ENCODE assay signal across 9 mouse cellular contexts in the genomic region with DNA sequence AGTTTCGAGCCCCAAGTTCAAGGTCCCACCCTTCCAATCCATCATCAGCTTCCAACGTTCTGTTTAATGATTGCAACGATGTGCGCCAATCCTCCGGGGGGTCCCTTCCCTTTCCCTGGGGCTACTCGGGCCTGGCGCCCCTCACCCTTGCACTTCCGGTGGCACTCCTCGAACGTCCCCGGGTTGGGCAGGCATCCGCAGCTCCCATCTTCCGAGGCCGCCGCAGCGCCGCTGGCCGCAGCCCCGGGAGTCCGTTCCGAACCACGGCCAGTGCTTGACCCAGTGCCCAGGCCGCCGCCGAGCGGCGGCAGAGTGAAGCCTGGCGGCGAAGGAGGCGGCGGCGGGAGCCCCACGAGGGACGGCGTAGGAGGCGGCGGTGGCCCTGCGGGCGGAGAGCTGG. TPM values are rescaled to one million over a fixed set of nuclear protein-coding genes. Genes with fewer than 3 reads are reported as not detected.
DNase-seq lines count a peak whose midpoint lies in the region; ATAC-seq and TF ChIP-seq lines count a peak whose summit lies in the region.
"Had no signal": no experiment of that assay in that cellular context is flagged by ENCODE, and none has a peak within 500 bp of the region (broad histone marks: within the 10 kb centered on the region; RNA-seq: fewer than 3 reads in every experiment).

No protein-coding gene starts in this region.

- H3K9me3 ChIP-seq in forebrain, postnatal 0 days (ENCODE audit: low read length): no peaks in the 10 kb centered on the region
- no peaks in the 10 kb centered on the region for H3K9me3 ChIP-seq in midbrain, embryonic 10.5 days (replicated peaks)

- WGBS in kidney, adult 2 months: under 1% methylated on average over 36 of the region's 39 CpGs
- under 1% methylated on average over 35 of the region's 39 CpGs for WGBS in forebrain, postnatal 0 days
- 1% methylated on average over 39 of the region's 39 CpGs for WGBS in midbrain, embryonic 10.5 days

- H3K4me3 ChIP-seq in kidney, adult 2 months (ENCODE audit: insufficient read depth, low read depth, low read length): peak overlapping the region; percentile 96
- peak overlapping the region; percentile 94 for H3K4me3 ChIP-seq in forebrain, postnatal 0 days (ENCODE audit: low read depth, low read length)
- peak overlapping the region; percentile 100 for H3K4me3 ChIP-seq in midbrain, embryonic 10.5 days

- H3K27me3 ChIP-seq in kidney, adult 2 months (replicated peaks; ENCODE audit: control insufficient read depth, insufficient read depth, low read length): no peaks in the 10 kb centered on the region
- no peaks in the 10 kb centered on the region for H3K27me3 ChIP-seq in forebrain, postnatal 0 days (ENCODE audit: insufficient read depth, low read length)
- H3K27me3 ChIP-seq in midbrain, embryonic 10.5 days (ENCODE audit: low read depth, poor library complexity, severe bottlenecking): no peaks in the 10 kb centered on the region

- no peaks in the 10 kb centered on the region; the same call in 1 of the 2 replicates for H3K36me3 ChIP-seq in kidney, adult 2 months (ENCODE audit: control insufficient read depth, insufficient read depth, low read length)
- H3K36me3 ChIP-seq in forebrain, postnatal 0 days (ENCODE audit: insufficient read depth): peaks cover 29% of the 10 kb centered on the region
- peaks cover 59% of the 10 kb centered on the region for H3K36me3 ChIP-seq in midbrain, embryonic 10.5 days

- no peak for ATAC-seq in forebrain, postnatal 0 days
- no peak for ATAC-seq in activated CD4-positive, CD25-positive, alpha-beta regulatory T cell, adult 4 months

- H3K4me2 ChIP-seq in forebrain, postnatal 0 days (ENCODE audit: low read depth): peak overlapping the region; percentile 97

- H3K9ac ChIP-seq in forebrain, postnatal 0 days: peak overlapping the region; percentile 94

- H3K4me1 ChIP-seq in kidney, adult 2 months (ENCODE audit: control insufficient read depth, insufficient read depth, low read length): no peaks in the 10 kb centered on the region; the same call in 1 of the 2 replicates
- 0 out of 2 replicates have a peak, but pooled peaks cover 6% of the 10 kb centered on the region for H3K4me1 ChIP-seq in forebrain, postnatal 0 days (ENCODE audit: insufficient read depth)
- H3K4me1 ChIP-seq in midbrain, embryonic 10.5 days: peaks cover 25% of the 10 kb centered on the region

- TF ChIP-seq CTCF in kidney, adult 2 months (conservative IDR thresholded peaks at IDR 0.05; ENCODE audit: insufficient read depth, insufficient read length, low read depth, low read length): no peak
- TF ChIP-seq CTCF in forebrain, postnatal 0 days (IDR thresholded peaks at IDR 0.05; ENCODE audit: low read depth): no peak; the same call in 1 of the 2 replicates

- H3K27ac ChIP-seq in kidney, adult 2 months (ENCODE audit: insufficient read depth, low read depth, low read length): peak overlapping the region; percentile 83
- peak overlapping the region; percentile 85 for H3K27ac ChIP-seq in forebrain, postnatal 0 days (ENCODE audit: low read depth, low read length)
- peak overlapping the region; percentile 87 for H3K27ac ChIP-seq in midbrain, embryonic 10.5 days (replicated peaks)

- DNase-seq in kidney, adult 2 months: no peak
- DNase-seq in kidney, adult 11 months: no peak
- DNase-seq in R1 (ENCODE audit: low read depth, low spot score): peak; percentile 54
- no peak for DNase-seq in forebrain, postnatal 0 days
- DNase-seq in midbrain, embryonic 10.5 days (ENCODE audit: low spot score): no peak
- DNase-seq in urinary bladder, adult 18-20 months (ENCODE audit: low spot score in 2 of 2): no peak
- DNase-seq in thymus, postnatal 14 days: no peak

- TF ChIP-seq POLR2A in kidney, adult 2 months (IDR thresholded peaks at IDR 0.05; ENCODE audit: low read depth, low read length): no peak

RNA-seq across cellular contexts. Expression of a gene that starts 0.4 kb away (rescaled TPM):
- polyA plus RNA-seq in kidney, adult 2 months (2012; rRNA removed): 83.9 and 86.3 TPM in 2 replicates
- total RNA-seq in forebrain, postnatal 0 days (2014; rRNA removed): 98.9 and 113 TPM in 2 replicates
- 146 and 147 TPM in 2 replicates for polyA plus RNA-seq in forebrain, postnatal 0 days (2015; fragmentation: Nextera tagmentation; extraction: Ambion mirVana)
- polyA plus RNA-seq in midbrain, embryonic 10.5 days (2016; fragmentation: Nextera tagmentation; extraction: Ambion mirVana): 189 and 210 TPM in 2 replicates
- 10 to 100 TPM in 1 of 2 experiments, 1 to 10 TPM in 1; 5.7 to 11.7 TPM for polyA plus RNA-seq in activated CD4-positive, CD25-positive, alpha-beta regulatory T cell, adult 4 months (2017; shearing (Covaris generic))

RNA-seq across cellular contexts. Expression of a gene that starts 15.8 kb away (rescaled TPM):
- polyA plus RNA-seq in kidney, adult 2 months (2012; rRNA removed): 922 and 939 TPM in 2 replicates
- 1,116 and 1,436 TPM in 2 replicates for total RNA-seq in forebrain, postnatal 0 days (2014; rRNA removed)
- polyA plus RNA-seq in forebrain, postnatal 0 days (2015; fragmentation: Nextera tagmentation; extraction: Ambion mirVana): 1,283 and 1,495 TPM in 2 replicates
- polyA plus RNA-seq in midbrain, embryonic 10.5 days (2016; fragmentation: Nextera tagmentation; extraction: Ambion mirVana): 166 and 199 TPM in 2 replicates
- 10 to 100 TPM in 1 of 2 experiments, 1 to 10 TPM in 1; 4.1 to 16.0 TPM for polyA plus RNA-seq in activated CD4-positive, CD25-positive, alpha-beta regulatory T cell, adult 4 months (2017; shearing (Covaris generic))

RNA-seq across cellular contexts. Expression of a gene that starts 22.4 kb away (rescaled TPM):
- polyA plus RNA-seq in kidney, adult 2 months (2012; rRNA removed): 12.2 and 16.5 TPM in 2 replicates
- 2.1 and 5.3 TPM in 2 replicates for total RNA-seq in forebrain, postnatal 0 days (2014; rRNA removed)
- polyA plus RNA-seq in forebrain, postnatal 0 days (2015; fragmentation: Nextera tagmentation; extraction: Ambion mirVana): 3.0 and 5.5 TPM in 2 replicates
- 1.7 and 1.9 TPM in 2 replicates for polyA plus RNA-seq in midbrain, embryonic 10.5 days (2016; fragmentation: Nextera tagmentation; extraction: Ambion mirVana)
- polyA plus RNA-seq in activated CD4-positive, CD25-positive, alpha-beta regulatory T cell, adult 4 months (2017; shearing (Covaris generic)): not detected

RNA-seq across cellular contexts. Expression of a gene that starts 33.6 kb away (rescaled TPM):
- 0.29 TPM in 1 of 2 replicates, not detected in the other for polyA plus RNA-seq in kidney, adult 2 months (2012; rRNA removed)
- not detected in 2 replicates for total RNA-seq in forebrain, postnatal 0 days (2014; rRNA removed)
- polyA plus RNA-seq in forebrain, postnatal 0 days (2015; fragmentation: Nextera tagmentation; extraction: Ambion mirVana): not detected in 2 replicates
- polyA plus RNA-seq in midbrain, embryonic 10.5 days (2016; fragmentation: Nextera tagmentation; extraction: Ambion mirVana): not detected in 2 replicates
- polyA plus RNA-seq in activated CD4-positive, CD25-positive, alpha-beta regulatory T cell, adult 4 months (2017; shearing (Covaris generic)): under 1 TPM in 1 of 2 experiments, not detected in 1; 0.44 TPM
- total RNA-seq: layer of hippocampus, postnatal 14 days had no signal

RNA-seq across cellular contexts. Expression of a gene that starts 33.6 kb away (rescaled TPM):
- not detected in 2 replicates for polyA plus RNA-seq in kidney, adult 2 months (2012; rRNA removed)
- not detected in 2 replicates for total RNA-seq in forebrain, postnatal 0 days (2014; rRNA removed)
- not detected in 2 replicates for polyA plus RNA-seq in forebrain, postnatal 0 days (2015; fragmentation: Nextera tagmentation; extraction: Ambion mirVana)
- polyA plus RNA-seq in midbrain, embryonic 10.5 days (2016; fragmentation: Nextera tagmentation; extraction: Ambion mirVana): not detected in 2 replicates
- not detected for polyA plus RNA-seq in activated CD4-positive, CD25-positive, alpha-beta regulatory T cell, adult 4 months (2017; shearing (Covaris generic))
- total RNA-seq: layer of hippocampus, postnatal 14 days had no signal
